Mouse (Mus musculus) spleen, adult 2 months (tissue): ENCODE data around the gene Gm9837.

ENCODE experiments used
- CTCF ChIP-seq: fragments of 200-500 bp; IDR thresholded peaks from 2 replicates; pipeline ENCODE4 v1.5.1; 2011; ENCODE audit warnings: mild to moderate bottlenecking, inconsistent platforms; ENCODE audit not compliant: insufficient read depth, insufficient read length, insufficient replicate concordance; ENCODE audit errors: extremely low read depth
- POLR2A ChIP-seq: fragments of 200-500 bp; IDR thresholded peaks from 2 replicates; pipeline ENCODE4 v1.6.1; 2011; ENCODE audit warnings: low read depth, low read length, inconsistent platforms

DNA sequence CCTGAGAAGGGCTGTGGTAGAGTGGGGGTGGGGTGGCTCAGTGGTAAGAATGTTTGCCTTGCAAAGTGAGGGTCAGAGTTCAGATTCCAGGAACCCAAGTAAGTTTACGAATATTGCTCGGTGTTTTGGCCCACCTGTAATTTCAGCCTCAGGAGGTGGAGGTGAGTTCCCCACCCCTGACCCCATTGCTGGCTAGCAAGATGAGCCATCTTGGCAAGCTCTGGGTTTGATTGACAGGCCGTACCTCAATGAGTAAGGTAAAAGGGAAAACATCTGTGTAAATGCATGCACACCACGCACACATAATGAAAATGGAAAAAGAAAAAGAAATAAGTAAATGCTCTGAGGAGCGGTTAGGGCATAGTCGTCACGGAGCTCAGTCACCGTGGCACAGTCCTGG, 34.1 kb upstream of the Gm9837 start:
- no peak for TF ChIP-seq CTCF
- no peak for TF ChIP-seq POLR2A
